Mouse (Mus musculus): ENCODE results near the gene Sobp. TPM values are rescaled to one million over a fixed set of nuclear protein-coding genes. Genes with fewer than 3 reads are reported as not detected.

The Sobp gene
- polyA plus RNA-seq, 2 experiments, result 0.01 TPM; not detected in 1

GRCm38 (mm10) chr10:43073281-43073680, 101.0 kb downstream of the Sobp start:
- Histone ChIP-seq H3K4me3 (ENCODE audit: insufficient read depth in 1 of 2, low read depth in 2 of 2, low read length in 2 of 2) (no peak overlapping the region), H3K27me3 (ENCODE audit: control insufficient read depth, insufficient read depth, low read length) (no peaks in the 10 kb centered on the region; the same call in 1 of the 2 replicates), H3K36me3 (replicated peaks; ENCODE audit: control insufficient read depth, insufficient read depth, low read depth) (no peaks in the 10 kb centered on the region), H3K4me2 (ENCODE audit: low read depth) (no peak overlapping the region), H3K27ac (no peak overlapping the region), H3K9ac (replicated peaks) (no peak overlapping the region), H3K9me3 (ENCODE audit: control insufficient read depth, low read length) (no peaks in the 10 kb centered on the region), H3K4me1 (replicated peaks; ENCODE audit: control insufficient read depth in 2 of 2, insufficient read depth in 2 of 2, low read length in 1 of 2) (no peaks in the 10 kb centered on the region)
- WGBS (ENCODE audit: insufficient replicate concordance), result 62% methylated on average over 8 of the region's 8 CpGs
- ATAC-seq (ENCODE audit: insufficient read depth), result no peak
- DNase-seq (ENCODE audit: low read depth in 3 of 3, low spot score in 3 of 3), result no peak
- TF ChIP-seq CTCF (IDR thresholded peaks at IDR 0.05; ENCODE audit: low read depth) (no peak), EP300 (IDR thresholded peaks at IDR 0.05; ENCODE audit: low read depth) (no peak)

GRCm38 (mm10) chr10:43070893-43071292, 103.4 kb downstream of the Sobp start:
- TF ChIP-seq CTCF (IDR thresholded peaks at IDR 0.05; ENCODE audit: low read depth) (no peak), EP300 (IDR thresholded peaks at IDR 0.05; ENCODE audit: low read depth) (no peak)
- 76% methylated on average over 6 of the region's 6 CpGs for WGBS (ENCODE audit: insufficient replicate concordance)

GRCm38 (mm10) chr10:43065331-43065730, 109.0 kb downstream of the Sobp start:
- TF ChIP-seq CTCF (IDR thresholded peaks at IDR 0.05; ENCODE audit: low read depth), result no peak
- no peak for TF ChIP-seq EP300 (IDR thresholded peaks at IDR 0.05; ENCODE audit: low read depth)
- no peaks in the 10 kb centered on the region for H3K9me3 ChIP-seq (ENCODE audit: control insufficient read depth, low read length)
- ATAC-seq (ENCODE audit: insufficient read depth), result no peak

More at GRCm38 (mm10) chr10:43070893-43071292, 103.4 kb downstream of the Sobp start:
- DNase-seq (ENCODE audit: low read depth in 3 of 3, low spot score in 3 of 3) (no peak), ATAC-seq (ENCODE audit: insufficient read depth) (no peak)
- Histone ChIP-seq H3K4me1 (replicated peaks; ENCODE audit: control insufficient read depth in 2 of 2, insufficient read depth in 2 of 2, low read length in 1 of 2) (no peaks in the 10 kb centered on the region), H3K9ac (replicated peaks) (no peak overlapping the region), H3K36me3 (replicated peaks; ENCODE audit: control insufficient read depth, insufficient read depth, low read depth) (no peaks in the 10 kb centered on the region), H3K4me2 (ENCODE audit: low read depth) (no peak overlapping the region), H3K27me3 (ENCODE audit: control insufficient read depth, insufficient read depth, low read length) (no peaks in the 10 kb centered on the region; the same call in 1 of the 2 replicates), H3K27ac (no peak overlapping the region), H3K9me3 (ENCODE audit: control insufficient read depth, low read length) (no peaks in the 10 kb centered on the region), H3K4me3 (ENCODE audit: insufficient read depth in 1 of 2, low read depth in 2 of 2, low read length in 2 of 2) (no peak overlapping the region)

GRCm38 (mm10) chr10:43061519-43062105, 112.7 kb downstream of the Sobp start:
- no peak for ATAC-seq (ENCODE audit: insufficient read depth)
- TF ChIP-seq CTCF (IDR thresholded peaks at IDR 0.05; ENCODE audit: low read depth), result no peak
- TF ChIP-seq EP300 (IDR thresholded peaks at IDR 0.05; ENCODE audit: low read depth), result no peak

More at GRCm38 (mm10) chr10:43065331-43065730, 109.0 kb downstream of the Sobp start:
- Histone ChIP-seq H3K4me3 (ENCODE audit: insufficient read depth in 1 of 2, low read depth in 2 of 2, low read length in 2 of 2) (no peak overlapping the region), H3K9ac (replicated peaks) (no peak overlapping the region), H3K36me3 (replicated peaks; ENCODE audit: control insufficient read depth, insufficient read depth, low read depth) (no peaks in the 10 kb centered on the region), H3K4me1 (replicated peaks; ENCODE audit: control insufficient read depth in 2 of 2, insufficient read depth in 2 of 2, low read length in 1 of 2) (no peaks in the 10 kb centered on the region), H3K27me3 (ENCODE audit: control insufficient read depth, insufficient read depth, low read length) (no peaks in the 10 kb centered on the region), H3K4me2 (ENCODE audit: low read depth) (no peak overlapping the region), H3K27ac (no peak overlapping the region)
- WGBS (ENCODE audit: insufficient replicate concordance), result 54% methylated on average over 7 of the region's 7 CpGs
- DNase-seq (ENCODE audit: low read depth in 3 of 3, low spot score in 3 of 3), result no peak

GRCm38 (mm10) chr10:43055405-43055804, 118.9 kb downstream of the Sobp start:
- H3K4me1 ChIP-seq (replicated peaks; ENCODE audit: control insufficient read depth in 2 of 2, insufficient read depth in 2 of 2, low read length in 1 of 2), result no peaks in the 10 kb centered on the region
- TF ChIP-seq EP300 (IDR thresholded peaks at IDR 0.05; ENCODE audit: low read depth) (no peak), CTCF (IDR thresholded peaks at IDR 0.05; ENCODE audit: low read depth) (no peak)
- WGBS (ENCODE audit: insufficient replicate concordance), result 59% methylated on average over 2 of the region's 2 CpGs

More at GRCm38 (mm10) chr10:43061519-43062105, 112.7 kb downstream of the Sobp start:
- Histone ChIP-seq H3K9ac (replicated peaks) (no peak overlapping the region), H3K4me3 (ENCODE audit: insufficient read depth in 1 of 2, low read depth in 2 of 2, low read length in 2 of 2) (no peak overlapping the region), H3K27me3 (ENCODE audit: control insufficient read depth, insufficient read depth, low read length) (no peaks in the 10 kb centered on the region), H3K9me3 (ENCODE audit: control insufficient read depth, low read length) (no peaks in the 10 kb centered on the region), H3K4me2 (ENCODE audit: low read depth) (no peak overlapping the region), H3K4me1 (replicated peaks; ENCODE audit: control insufficient read depth in 2 of 2, insufficient read depth in 2 of 2, low read length in 1 of 2) (no peaks in the 10 kb centered on the region), H3K36me3 (replicated peaks; ENCODE audit: control insufficient read depth, insufficient read depth, low read depth) (no peaks in the 10 kb centered on the region), H3K27ac (no peak overlapping the region)
- 70% methylated on average over 11 of the region's 11 CpGs for WGBS (ENCODE audit: insufficient replicate concordance)
- no peak for DNase-seq (ENCODE audit: low read depth in 3 of 3, low spot score in 3 of 3)

More at GRCm38 (mm10) chr10:43055405-43055804, 118.9 kb downstream of the Sobp start:
- ATAC-seq (ENCODE audit: insufficient read depth) (no peak), DNase-seq (ENCODE audit: low read depth in 3 of 3, low spot score in 3 of 3) (no peak)
- Histone ChIP-seq H3K4me3 (ENCODE audit: insufficient read depth in 1 of 2, low read depth in 2 of 2, low read length in 2 of 2) (no peak overlapping the region), H3K36me3 (replicated peaks; ENCODE audit: control insufficient read depth, insufficient read depth, low read depth) (no peaks in the 10 kb centered on the region), H3K27me3 (ENCODE audit: control insufficient read depth, insufficient read depth, low read length) (no peaks in the 10 kb centered on the region), H3K27ac (no peak overlapping the region), H3K4me2 (ENCODE audit: low read depth) (no peak overlapping the region), H3K9ac (replicated peaks) (no peak overlapping the region), H3K9me3 (ENCODE audit: control insufficient read depth, low read length) (no peaks in the 10 kb centered on the region)

Measured in liver, embryonic 14.5 days (tissue).